Mouse (Mus musculus): ENCODE measurements around the gene Trio.

The Trio gene

DNA sequence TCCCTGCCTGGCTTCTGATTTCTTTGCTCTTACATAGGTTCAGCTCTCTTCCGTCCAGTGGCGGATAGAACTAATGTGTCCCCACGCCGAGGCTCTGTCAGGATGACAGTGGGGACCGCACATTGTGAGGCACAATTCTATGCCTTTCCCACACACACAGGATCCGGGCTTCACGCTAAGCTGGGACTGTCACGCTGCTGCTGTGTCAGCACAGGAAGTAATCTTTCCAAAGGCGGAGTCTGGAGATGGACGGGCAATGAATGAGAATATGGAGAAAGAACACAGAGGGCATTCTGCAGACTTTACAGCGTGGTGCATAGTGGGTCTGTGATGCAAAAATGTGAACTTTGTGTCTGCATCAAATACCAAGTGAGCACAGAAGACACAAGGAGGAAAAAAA, 246.2 kb downstream of the Trio start:
- no peak for DNase-seq (ENCODE audit: low spot score in 2 of 2)

DNA sequence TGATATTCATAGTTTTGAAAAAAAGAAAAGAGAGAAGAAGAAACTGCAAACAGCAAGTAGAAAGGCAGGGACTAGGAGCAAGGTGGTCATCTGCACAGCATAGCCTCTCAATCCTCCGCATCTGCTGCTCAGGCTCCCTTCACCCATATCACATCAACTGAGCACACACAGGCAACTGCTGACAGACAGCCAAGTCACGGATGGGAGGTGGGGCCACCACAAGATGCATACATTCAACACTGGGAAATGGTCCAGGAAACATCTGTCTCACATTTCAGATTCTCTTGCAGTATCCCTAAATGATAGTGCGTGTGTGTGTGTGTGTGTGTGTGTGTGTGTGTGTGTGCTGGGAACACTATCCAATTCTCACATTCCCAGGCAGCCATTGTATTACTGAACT, 247.4 kb downstream of the Trio start:
- DNase-seq (ENCODE audit: low spot score in 2 of 2): no peak

DNA sequence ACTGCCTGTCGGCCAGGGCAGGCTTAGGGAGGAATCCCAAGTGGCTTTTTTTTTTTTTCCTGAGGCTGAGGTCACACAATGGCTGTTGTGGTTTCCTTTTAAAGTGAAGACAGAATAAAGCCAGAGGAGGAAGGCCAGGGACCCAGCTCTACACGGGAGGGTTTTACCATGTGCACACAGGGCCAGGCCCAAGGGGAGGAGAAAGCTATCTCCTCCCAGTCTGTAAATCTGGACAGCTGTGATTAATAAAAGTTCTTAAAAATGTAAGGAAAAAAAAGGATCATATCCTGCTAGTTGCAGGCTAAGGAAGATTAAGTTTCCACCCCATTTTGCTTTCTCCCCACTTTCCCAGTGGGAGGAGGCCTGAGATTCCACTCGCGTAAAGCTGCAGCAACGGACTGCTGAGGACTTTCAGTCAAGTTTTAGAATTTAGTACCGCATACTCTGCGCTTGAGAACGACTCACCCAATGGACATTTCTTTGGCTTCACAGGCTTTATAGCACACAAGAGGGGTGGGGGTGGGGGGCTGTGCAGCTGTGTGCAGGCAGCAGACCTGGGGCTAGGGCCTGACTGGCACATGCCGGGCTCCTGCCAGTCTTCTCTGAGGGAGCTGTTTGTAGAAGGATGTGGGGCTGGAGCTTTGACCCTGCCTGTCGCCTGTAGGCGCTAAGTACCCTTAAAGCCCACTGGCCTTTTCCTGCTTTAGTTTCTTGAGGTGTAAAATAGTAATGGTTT, 248.0 kb downstream of the Trio start:
- no peak for DNase-seq (ENCODE audit: low spot score in 2 of 2)

DNA sequence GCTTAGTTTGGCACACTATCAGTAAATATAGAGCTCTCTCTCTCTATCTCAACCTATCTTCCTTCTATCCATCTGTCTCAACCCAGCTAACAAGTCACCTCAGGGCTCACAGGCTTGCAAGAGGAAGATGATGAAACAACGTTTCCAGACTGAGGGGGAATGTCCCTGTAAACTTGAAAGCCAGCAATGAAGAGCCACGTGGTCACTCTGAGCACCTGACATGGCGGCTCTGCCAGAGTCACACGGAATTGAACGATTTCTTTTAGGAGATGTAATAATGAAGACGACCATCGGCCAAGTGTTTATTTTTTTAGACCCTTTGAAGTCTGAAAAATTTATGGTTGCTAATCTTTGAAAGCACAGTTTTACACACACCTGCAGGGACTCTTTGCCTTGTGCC, 251.2 kb downstream of the Trio start:
- no peak for DNase-seq (ENCODE audit: low spot score in 2 of 2)

DNA sequence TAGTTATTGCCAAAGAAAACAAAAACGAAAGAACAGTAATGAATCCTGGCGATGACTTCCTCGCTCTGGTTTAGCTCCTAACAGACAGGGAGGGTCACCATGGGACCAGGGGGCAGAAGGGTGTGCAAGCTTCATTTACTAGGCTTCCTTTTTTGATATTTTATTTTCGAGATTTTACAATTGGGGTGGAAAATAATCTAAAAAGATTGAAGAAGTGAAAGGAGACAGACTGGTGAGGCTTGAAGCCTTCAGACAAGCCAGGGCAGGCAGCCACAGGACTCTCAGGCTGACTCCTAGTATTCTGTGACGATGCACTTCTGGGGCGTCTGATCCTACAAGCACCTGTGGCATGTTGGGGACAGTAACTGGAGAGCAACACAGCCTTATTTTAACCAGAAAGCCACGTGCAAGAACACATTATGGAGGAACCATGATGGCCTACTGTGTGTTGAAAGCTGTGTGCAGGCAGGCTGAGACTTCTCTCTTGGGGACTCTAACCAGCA, 253.5 kb downstream of the Trio start:
- DNase-seq (ENCODE audit: low spot score in 2 of 2): peak in 1 of 2 experiments; percentile 61

DNA sequence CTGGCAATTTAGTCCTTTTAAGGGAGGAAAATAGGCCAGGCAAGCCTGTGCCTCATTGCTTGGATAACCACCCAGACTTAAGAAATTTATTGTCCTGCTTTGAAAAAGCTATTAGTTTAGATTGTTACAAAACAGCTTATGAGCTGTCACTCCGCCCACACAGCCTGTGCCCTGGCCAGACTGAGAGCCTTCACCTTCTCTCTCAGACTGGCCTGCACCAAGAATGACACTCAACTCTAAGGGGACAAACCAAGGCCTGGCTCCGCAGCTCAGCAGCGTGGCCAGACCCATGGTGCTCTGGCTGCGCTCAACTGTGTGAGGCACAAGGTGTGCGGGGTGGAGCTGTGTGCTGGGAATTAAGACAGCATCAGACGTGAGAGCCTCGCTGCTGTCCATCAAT, 254.1 kb downstream of the Trio start:
- peak in 1 of 2 experiments; percentile 32 for DNase-seq (ENCODE audit: low spot score in 2 of 2)

DNA sequence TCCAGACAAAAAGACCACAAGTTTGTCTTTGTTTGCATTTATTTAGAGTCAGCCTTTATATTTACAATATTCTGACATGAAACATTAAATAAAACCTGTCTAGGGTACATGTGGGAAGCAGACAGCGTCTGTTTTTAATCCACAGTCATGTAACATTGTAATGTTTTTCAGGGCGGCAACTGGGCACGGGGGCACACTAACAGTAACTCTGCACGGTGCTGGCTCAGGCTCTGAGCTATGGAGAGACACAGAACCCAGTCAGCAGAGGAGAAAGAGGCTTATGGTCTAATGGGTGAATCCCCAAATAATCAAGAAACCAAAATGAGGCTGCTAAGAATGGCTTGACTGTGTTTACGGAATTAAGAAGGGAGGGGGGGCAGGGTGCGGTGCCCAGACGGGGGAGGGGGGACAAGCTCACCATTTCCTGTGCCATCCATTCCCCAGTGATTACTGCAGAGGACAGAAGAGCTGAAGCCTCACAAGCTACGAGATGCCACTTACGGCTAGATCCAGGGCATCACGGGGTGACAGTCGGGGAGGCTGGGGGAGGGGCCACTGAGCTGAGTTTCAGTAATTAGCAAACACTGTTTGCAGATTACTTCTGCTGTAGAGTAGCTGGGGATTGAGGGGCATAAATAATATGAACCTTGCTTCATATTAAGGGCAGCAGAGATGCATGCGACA, 255.0 kb downstream of the Trio start:
- peak in 1 of 2 experiments; percentile 66 for DNase-seq (ENCODE audit: low spot score in 2 of 2)

DNA sequence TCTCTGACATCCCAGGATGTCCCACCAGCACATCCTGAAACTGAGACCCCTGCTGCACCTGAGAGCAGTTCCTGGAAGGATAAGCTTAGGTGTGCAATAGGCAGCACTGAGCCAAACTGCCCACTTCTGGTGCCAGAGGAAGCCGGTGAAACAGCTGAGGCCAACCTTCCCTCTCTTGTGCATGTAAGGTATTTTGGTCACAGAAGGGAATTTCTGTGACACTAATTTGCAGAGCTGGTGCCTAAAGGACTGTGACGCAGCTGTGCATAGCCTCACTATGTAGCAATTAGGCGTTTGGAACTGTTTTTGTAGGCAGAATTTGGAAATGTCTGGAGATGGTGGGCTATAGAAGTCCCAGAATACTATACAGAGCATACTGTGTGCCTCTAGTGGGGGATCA, 264.2 kb downstream of the Trio start:
- no peak for DNase-seq (ENCODE audit: low spot score in 2 of 2)

DNA sequence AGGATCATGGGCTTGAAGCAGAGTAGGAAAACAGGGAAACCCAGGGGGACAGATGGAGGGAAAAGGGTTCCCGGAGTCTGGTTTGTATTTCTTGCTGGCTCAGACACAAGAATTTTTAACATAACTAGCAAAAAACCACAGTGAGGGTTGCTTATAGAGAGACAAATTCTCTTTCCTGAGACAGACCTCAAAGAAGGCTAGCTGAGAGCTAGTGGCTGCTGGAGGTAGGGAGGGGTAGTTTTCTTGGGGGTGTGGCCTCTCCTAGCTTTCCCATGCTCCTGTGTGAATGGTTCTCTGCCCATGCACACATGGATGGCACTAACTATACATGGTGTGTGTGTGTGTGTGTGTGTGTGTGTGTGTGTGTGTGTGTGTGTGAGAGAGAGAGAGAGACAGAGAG, 265.0 kb downstream of the Trio start:
- DNase-seq (ENCODE audit: low spot score in 2 of 2): no peak

DNA sequence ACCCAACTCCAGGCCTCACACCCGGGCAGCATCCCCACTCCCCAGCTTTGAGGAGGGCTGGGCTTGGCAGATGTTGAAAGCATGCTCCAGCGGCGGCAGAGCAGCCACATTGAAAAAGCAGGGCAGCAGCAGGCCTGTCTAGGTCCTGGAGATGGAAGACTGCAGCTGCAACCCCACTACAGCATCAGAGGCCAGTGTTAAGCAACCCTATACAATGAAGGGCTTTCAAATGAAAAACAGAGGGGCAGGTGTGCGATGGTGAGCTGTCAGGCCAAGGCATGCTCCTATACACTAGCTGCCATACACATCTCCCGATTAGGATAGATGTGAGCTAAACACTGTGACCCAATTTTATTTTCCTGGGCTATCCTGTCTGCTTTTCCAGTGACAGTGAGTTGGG, 265.8 kb downstream of the Trio start:
- no peak for DNase-seq (ENCODE audit: low spot score in 2 of 2)

DNA sequence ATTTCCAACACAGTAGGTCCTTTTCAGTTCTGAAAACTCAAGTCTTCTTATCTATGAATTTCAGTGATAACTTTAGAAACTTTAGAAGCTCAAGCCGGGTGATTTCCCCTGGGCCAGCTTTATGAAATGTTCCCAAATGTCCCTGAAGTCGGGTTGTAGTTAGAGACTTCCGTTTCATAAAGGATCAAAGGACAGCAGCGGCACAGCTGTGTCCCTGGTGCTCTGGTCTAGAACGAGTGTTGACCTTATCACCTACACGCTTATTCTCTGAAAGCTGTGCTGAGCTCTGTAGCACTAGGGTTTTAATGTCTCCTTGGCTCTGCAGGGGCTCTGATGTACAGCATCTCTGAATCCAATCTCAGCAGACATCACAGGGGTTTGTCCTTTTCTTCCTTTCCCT, 267.0 kb downstream of the Trio start:
- no peak for DNase-seq (ENCODE audit: low spot score in 2 of 2)

DNA sequence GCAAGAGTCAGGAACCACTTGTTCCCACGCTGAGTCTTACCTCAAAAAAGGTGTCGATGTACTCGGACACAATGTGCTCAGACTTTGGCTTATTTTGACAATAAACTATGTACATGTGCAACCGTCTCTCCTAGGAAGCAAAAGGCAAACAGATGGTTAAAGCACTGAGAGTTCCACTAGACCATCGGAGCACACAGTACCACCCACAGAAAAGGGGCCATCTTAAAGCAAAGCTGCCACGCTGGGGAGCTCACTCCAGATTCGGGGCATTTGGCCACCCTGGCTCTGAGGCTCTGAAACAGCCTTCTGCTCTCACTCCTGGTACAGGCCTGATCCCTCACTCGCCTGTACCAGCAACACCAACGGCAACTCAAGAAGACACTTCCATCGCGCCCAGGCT, 269.2 kb downstream of the Trio start:
- no peak for DNase-seq (ENCODE audit: low spot score in 2 of 2)

DNA sequence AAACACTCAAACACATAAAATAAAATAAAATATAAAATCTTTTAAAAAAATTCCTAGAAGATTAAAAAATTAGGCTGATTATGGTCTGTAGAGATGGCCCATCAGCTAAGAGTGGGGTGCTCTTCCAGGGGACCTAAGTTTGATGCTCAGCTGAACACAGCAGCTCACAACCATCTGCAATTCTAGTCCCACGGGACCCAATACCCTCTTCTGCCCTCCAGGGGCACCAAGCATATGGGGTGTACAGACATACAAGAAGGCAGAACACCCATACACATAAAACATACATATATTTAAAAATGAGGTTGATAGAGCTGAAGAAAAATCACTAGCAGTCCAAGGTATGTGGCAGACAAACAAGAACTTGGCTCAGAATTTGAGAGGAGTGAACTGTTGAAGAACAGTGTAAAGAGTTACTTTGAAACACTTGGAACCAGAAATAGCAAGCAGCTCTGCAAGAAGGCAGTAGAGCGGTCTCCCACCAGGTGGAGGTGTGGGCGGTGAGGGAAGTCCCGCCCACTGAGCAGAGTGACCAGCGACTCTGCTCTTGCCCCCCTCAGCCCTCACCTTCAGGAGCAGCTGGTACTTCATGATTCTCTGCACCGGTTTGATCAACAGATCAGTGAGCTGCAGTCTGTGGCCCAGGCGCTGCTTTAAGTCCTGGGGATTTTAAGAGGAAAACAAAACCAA, 270.9 kb downstream of the Trio start:
- DNase-seq (ENCODE audit: low spot score in 2 of 2): peak in 1 of 2 experiments; percentile 41

DNA sequence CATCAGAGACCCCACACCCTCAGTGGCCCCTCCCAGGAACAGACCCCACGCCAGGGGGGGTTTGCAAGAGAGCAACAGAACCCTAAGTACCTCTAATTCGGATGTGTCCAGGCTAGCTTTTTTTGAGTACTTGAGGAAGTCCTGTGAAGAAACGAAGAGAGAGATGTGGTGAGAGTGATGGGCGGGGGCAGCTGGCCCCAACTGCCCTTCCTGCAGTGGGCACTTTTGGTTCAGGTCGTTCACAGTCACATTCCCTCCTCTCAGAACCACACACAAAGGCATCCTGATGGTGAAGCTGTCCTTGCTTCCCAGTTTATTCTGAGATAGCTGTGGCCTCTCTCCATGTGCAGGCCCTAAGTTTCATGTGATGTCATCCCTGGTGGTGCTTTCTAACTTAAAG, 271.7 kb downstream of the Trio start:
- no peak for DNase-seq (ENCODE audit: low spot score in 2 of 2)

DNA sequence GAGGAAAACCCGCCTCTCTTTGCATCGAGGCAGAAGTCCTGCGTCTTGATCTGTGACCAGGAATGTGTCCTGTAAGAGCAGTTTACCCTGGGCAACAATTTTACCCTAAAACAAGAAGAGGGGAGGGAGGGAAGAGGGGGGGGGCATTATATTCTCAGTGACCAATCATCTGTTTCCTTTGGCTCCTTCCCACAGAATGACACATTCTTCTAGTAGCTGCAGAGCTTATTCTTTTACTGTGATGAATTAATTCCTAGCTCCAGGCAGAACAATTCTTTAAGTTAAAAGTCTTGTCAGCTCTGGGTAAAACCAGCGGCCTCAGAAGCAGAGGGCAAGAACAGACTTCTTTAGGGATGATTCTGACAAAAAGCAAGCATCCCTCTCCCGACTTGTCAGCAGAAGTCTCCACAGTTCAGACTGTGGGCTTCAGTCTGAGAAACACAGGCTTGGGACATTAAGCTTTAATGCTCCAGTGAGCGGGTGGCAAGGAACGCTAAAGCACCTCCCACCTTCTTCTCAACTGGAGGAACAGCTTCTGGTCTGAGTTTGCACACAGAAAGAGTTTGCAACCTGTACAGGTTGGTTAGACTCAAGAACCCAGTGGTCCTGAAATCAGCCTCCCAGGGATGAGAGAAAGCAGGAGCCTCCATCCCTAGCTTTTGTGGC, 272.8 kb downstream of the Trio start:
- no peak for DNase-seq (ENCODE audit: low spot score in 2 of 2)

DNA sequence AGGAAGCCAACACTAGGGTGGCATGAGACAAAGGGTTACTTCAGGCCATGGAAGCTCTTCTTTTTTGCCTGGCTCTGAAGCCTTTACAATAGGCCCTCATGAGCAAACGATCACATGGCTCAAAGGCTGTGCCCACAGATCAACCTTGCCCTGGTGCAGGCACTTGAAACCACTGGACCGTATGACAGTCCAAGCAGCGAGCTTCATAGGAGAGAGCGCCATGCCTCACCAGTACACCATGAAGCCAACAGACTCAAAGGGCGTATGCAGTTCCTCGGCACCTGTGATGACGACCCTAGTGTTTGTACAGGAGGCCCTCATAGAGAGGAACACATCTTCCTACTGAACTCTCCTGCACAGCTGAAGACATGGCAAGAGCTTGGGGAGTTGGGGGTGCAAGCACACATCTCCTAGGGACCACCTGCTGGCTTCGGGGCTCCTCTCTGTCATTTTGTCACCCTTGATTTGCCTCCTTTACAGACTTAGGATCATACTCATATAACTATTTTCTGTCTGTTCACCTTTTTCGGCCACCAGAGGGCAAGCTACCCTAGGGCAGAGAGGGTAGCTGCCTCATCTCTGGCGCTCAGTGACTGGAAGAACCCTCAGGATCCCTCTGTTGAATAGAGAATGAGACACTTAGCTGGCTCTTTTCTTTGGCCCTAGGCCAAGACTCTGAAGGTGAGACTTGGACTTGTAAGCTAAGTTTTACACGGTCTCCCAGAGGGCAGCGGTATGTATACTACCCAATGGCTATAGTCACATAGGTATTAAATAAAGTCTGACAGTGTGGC, 273.8 kb downstream of the Trio start:
- DNase-seq (ENCODE audit: low spot score in 2 of 2): peak; percentile 9 to 69

DNA sequence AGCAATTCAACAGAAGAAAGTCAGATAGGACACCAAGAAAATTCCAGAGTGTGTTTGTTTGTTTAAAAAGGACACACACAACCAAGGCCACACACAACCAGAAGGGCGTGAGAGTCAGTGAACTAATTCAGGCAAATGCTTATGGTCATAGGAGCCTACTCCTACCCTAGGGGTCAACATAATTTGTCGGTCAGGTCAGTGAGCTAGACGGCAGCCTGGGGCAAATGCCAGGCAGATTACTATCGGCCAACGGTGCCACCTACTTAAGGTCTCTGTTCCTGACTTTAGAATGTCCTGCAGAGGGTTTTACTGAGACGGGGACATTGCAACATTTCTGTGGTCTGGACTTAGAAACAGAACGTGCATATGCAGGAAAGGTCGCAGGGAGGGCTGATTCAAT, 276.9 kb downstream of the Trio start:
- DNase-seq (ENCODE audit: low spot score in 2 of 2): no peak

DNA sequence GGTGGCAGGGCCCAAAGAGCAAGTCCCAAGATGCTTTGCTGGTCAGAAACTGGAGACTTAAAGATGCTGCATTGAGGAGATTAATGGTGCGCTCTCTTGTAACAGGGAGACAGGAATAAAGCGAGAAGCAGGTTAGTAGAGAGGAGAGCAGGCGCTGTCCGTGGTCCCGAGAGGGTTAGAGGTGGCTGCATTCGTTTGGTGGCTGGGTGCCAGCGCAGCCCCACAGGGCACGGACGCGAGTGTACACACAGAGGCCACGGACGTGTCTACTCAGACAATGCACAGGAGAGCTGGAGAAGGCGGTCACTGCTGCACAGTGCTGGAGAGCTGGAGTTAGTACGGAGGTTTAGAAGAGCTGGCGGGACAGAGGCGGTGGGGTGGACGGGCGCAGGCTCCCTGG, 278.1 kb downstream of the Trio start:
- DNase-seq (ENCODE audit: low spot score in 2 of 2): no peak

DNA sequence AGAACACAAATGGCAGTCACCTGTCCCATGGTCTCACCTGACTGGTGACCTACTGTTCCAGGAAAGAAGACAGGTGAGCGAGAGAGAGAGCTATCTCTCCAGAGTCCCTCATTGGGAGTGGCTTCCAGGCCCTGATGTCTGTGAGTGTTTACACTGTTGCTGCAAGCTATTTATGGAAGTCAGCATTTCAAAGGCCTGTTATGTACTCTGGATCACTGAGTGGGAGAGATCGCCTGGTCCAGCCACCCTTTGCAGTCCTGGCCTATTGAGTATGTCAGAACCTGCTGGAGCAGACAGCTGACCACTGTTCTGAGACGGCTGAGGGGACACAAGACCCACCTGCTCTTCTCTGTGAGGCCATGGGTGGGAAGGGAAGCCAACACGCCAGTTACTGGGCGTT, 280.7 kb downstream of the Trio start:
- no peak for DNase-seq (ENCODE audit: low spot score in 2 of 2)

DNA sequence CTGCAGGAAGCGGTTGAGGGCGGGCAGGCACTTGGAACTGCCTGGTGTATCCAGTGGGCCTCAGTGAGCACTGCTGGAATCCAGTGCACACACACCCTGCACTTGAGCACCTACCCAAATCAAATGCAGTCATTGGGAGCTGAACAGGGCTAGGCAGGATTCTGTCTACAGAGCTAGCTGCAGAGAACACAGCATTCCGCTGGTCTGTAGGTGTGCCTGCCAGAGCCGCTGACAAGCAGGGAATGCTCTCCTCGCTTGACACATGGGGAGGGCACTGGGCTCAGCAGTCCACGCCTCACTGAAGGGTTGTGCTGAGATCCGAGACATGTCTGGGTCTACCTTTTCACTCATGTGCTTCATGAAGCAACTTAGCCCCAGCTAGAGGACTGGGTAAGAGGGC, 285.6 kb downstream of the Trio start:
- no peak for DNase-seq (ENCODE audit: low spot score in 2 of 2)

DNA sequence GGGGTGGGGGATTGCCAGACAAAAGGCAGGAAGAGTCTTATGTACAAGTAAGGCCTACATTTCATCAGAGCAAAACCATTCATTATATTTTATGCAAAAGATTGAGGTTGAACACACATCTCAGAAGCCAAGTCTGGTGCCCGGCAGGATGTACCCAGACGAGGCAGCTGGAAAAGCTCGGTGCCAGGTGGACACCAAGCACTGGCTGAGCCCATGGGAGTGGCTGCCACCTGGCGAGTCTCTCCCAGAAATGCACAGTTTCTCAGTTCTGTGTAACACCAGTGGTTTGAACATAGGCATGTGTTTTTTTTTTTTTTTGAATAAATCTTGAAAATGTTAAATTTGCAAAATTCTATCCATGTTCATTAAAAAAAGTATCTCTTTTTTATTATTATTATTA, 293.8 kb downstream of the Trio start:
- no peak for DNase-seq (ENCODE audit: low spot score in 2 of 2)
